Mouse (Mus musculus) CH12.LX (cell line): ENCODE results near the gene Lrrc61.

ENCODE experiments used
- GABPA ChIP-seq: IDR thresholded peaks from 2 replicates; pipeline ENCODE4 v1.6.1; 2012; ENCODE audit warnings: low read depth, low read length, improper control_type of control experiment, inconsistent platforms; ENCODE audit not compliant: insufficient replicate concordance
- POLR2A ChIP-seq: IDR thresholded peaks from 2 replicates; pipeline ENCODE4 v1.6.1; 2011; ENCODE audit warnings: low read depth, mild to moderate bottlenecking, improper control_type of control experiment, low read length
- ZNF384 ChIP-seq: IDR thresholded peaks from 2 replicates; pipeline ENCODE4 v1.6.1; 2012; ENCODE audit warnings: low read depth, low read length, improper control_type of control experiment, inconsistent platforms

DNA sequence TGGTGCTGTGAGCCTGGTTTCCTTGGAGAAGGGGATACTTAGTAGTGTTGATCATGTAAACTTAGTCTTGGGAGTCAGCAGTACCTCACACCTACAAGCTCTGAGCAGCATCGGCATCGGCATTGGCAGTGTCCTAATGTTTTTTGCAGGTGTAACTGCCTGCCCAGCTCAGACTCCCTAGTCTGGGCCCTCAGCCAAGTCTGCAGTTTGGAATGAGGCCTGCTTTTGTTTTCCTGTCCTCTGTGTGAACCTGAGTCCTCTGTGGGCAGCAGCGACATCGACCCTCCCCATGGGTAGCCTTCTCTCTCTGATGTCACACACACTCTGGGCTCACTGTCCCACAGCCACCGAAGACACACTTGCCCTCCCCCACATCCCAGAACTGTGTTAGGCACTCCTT, 11.7 kb downstream of the Lrrc61 start:
- TF ChIP-seq POLR2A (no peak), GABPA (no peak), ZNF384 (no peak)
